11 mouse cellular contexts compared by ENCODE assay signal in the genomic region with DNA sequence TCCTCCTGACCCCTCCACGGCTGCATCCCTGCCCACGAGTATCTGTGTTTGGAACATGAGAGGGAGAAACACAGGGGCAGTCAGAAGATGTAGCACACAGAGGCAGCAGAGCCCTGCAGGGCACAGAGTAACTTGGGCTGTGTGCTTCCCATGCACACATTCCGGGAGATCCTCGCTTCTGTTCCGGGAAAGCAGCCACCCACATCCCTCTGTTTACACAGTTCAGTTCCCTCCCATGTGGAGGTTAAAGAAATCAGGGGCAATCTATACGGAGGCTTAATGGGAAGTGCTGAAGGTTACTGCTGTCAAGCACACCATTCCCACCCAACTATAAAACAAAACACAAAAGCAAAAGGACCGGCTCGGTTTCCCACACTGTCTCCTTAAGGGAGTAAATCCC.
DNase-seq lines count a peak whose midpoint lies in the region; ATAC-seq lines count a peak whose summit lies in the region.
"Had no signal": no experiment of that assay in that cellular context is flagged by ENCODE, and none has a peak within 500 bp of the region (broad histone marks: within the 10 kb centered on the region; RNA-seq: fewer than 3 reads in every experiment).

No protein-coding gene starts in this region.

- no peak overlapping the region for H3K4me3 ChIP-seq in forebrain, embryonic 12.5 days (replicated peaks)
- no peak overlapping the region for H3K4me3 ChIP-seq in forebrain, embryonic 14.5 days (ENCODE audit: low read depth, low read length)
- H3K4me3 ChIP-seq in kidney, embryonic 15.5 days (replicated peaks) = no peak overlapping the region
- H3K4me3 ChIP-seq in liver, embryonic 15.5 days (replicated peaks) = no peak overlapping the region

- no peak overlapping the region for H3K4me2 ChIP-seq in forebrain, embryonic 12.5 days
- H3K4me2 ChIP-seq in forebrain, embryonic 14.5 days (ENCODE audit: low read length) = no peak overlapping the region
- H3K4me2 ChIP-seq in kidney, embryonic 15.5 days = no peak overlapping the region
- no peak overlapping the region; the same call in 1 of the 2 replicates for H3K4me2 ChIP-seq in liver, embryonic 15.5 days
- H3K4me2 ChIP-seq: hindbrain, embryonic 14.5 days had no signal

- 40% methylated on average over 8 of the region's 8 CpGs for WGBS in forebrain, embryonic 12.5 days
- 42% methylated on average over 8 of the region's 8 CpGs for WGBS in forebrain, embryonic 14.5 days
- 10% methylated on average over 8 of the region's 8 CpGs for WGBS in kidney, embryonic 15.5 days
- 44% methylated on average over 8 of the region's 8 CpGs for WGBS in liver, embryonic 15.5 days (ENCODE audit: insufficient replicate concordance)

- intact Hi-C loops in left cerebral cortex, postnatal 4 days (cut with DNase I) = no loop called here

- H3K36me3 ChIP-seq in forebrain, embryonic 12.5 days (replicated peaks) = no peaks in the 10 kb centered on the region
- H3K36me3 ChIP-seq in forebrain, embryonic 14.5 days (ENCODE audit: control insufficient read depth, insufficient read depth, low read length) = no peaks in the 10 kb centered on the region
- no peaks in the 10 kb centered on the region for H3K36me3 ChIP-seq in kidney, embryonic 15.5 days
- H3K36me3 ChIP-seq in liver, embryonic 15.5 days (replicated peaks) = no peaks in the 10 kb centered on the region

- H3K27me3 ChIP-seq in forebrain, embryonic 12.5 days = no peaks in the 10 kb centered on the region
- H3K27me3 ChIP-seq in forebrain, embryonic 14.5 days (replicated peaks; ENCODE audit: control insufficient read depth, insufficient read depth, low read length) = no peaks in the 10 kb centered on the region
- H3K27me3 ChIP-seq in kidney, embryonic 15.5 days = no peaks in the 10 kb centered on the region
- H3K27me3 ChIP-seq in liver, embryonic 15.5 days = no peaks in the 10 kb centered on the region

- peaks cover 31% of the 10 kb centered on the region for H3K4me1 ChIP-seq in forebrain, embryonic 12.5 days
- H3K4me1 ChIP-seq in forebrain, embryonic 14.5 days (ENCODE audit: control insufficient read depth, insufficient read depth, low read length) = peaks cover 28% of the 10 kb centered on the region
- H3K4me1 ChIP-seq in kidney, embryonic 15.5 days = peaks cover 19% of the 10 kb centered on the region
- H3K4me1 ChIP-seq in liver, embryonic 15.5 days (replicated peaks) = peaks cover 3% of the 10 kb centered on the region

- no peak overlapping the region; the same call in 1 of the 2 replicates for H3K9ac ChIP-seq in forebrain, embryonic 12.5 days
- no peak overlapping the region for H3K9ac ChIP-seq in forebrain, embryonic 14.5 days (ENCODE audit: low read length)
- H3K9ac ChIP-seq in kidney, embryonic 15.5 days = no peak overlapping the region
- H3K9ac ChIP-seq in liver, embryonic 15.5 days = no peak overlapping the region
- H3K9ac ChIP-seq: hindbrain, embryonic 14.5 days had no signal

- no peaks in the 10 kb centered on the region for H3K9me3 ChIP-seq in forebrain, embryonic 12.5 days
- no peaks in the 10 kb centered on the region for H3K9me3 ChIP-seq in forebrain, embryonic 14.5 days (replicated peaks; ENCODE audit: control insufficient read depth, low read length)
- no peaks in the 10 kb centered on the region for H3K9me3 ChIP-seq in kidney, embryonic 15.5 days (replicated peaks)
- H3K9me3 ChIP-seq in liver, embryonic 15.5 days (replicated peaks) = no peaks in the 10 kb centered on the region

- DNase-seq in forebrain, embryonic 14.5 days (ENCODE audit: low spot score) = no peak
- no peak for DNase-seq in kidney, postnatal 14 days
- DNase-seq in Muller cell, postnatal 12 days (ENCODE audit: inconsistent ontology term) = peak; percentile 6
- no peak for DNase-seq in left cerebral cortex, postnatal 4 days
- DNase-seq in testis, postnatal 14 days (ENCODE audit: low spot score) = no peak
- DNase-seq: layer of hippocampus, adult 9-11 months; thymus, postnatal 14 days had no signal

- peak overlapping the region; percentile 2; the same call in 1 of the 2 replicates for H3K27ac ChIP-seq in forebrain, embryonic 12.5 days
- H3K27ac ChIP-seq in forebrain, embryonic 14.5 days (ENCODE audit: low read depth, low read length) = no peak overlapping the region
- no peak overlapping the region for H3K27ac ChIP-seq in kidney, embryonic 15.5 days
- no peak overlapping the region for H3K27ac ChIP-seq in liver, embryonic 15.5 days (replicated peaks)
- H3K27ac ChIP-seq: hindbrain, embryonic 14.5 days had no signal

- no peak for ATAC-seq in forebrain, embryonic 12.5 days (ENCODE audit: low FRiP score)
- ATAC-seq in forebrain, embryonic 14.5 days = no peak
- peak; percentile 79 for ATAC-seq in kidney, embryonic 15.5 days (replicated peaks; ENCODE audit: low FRiP score)
- peak; percentile 65; the same call in 1 of the 2 replicates for ATAC-seq in liver, embryonic 15.5 days (ENCODE audit: insufficient read depth)

Comparison
In these comparisons a context has a peak if more than half of its experiments do, and no peak if none do; other contexts are left out.
1. ATAC-seq: peak in kidney, embryonic 15.5 days (single experiment) and liver, embryonic 15.5 days (single experiment); none in forebrain, embryonic 12.5 days (single experiment) and forebrain, embryonic 14.5 days (single experiment).